Mouse (Mus musculus): ENCODE measurements around the gene Rere.

GRCm38 (mm10) chr4:150491710-150492109 lies 210.3 kb downstream of the Rere start:
- TF ChIP-seq CTCF (IDR thresholded peaks at IDR 0.05; ENCODE audit: control insufficient read depth, insufficient read depth, insufficient replicate concordance, low read depth, low read length): no peak
- TF ChIP-seq POLR2A (IDR thresholded peaks at IDR 0.05; ENCODE audit: control insufficient read depth, low read depth, low read length): no peak
